Mouse (Mus musculus) MEL (cell line): ENCODE measurements at regions not wholly inside any gene's neighbourhood (a gene's known extent, or its start where the extent isn't known, plus 50 kb on each side); places are given as distances from the start of the nearest gene placed in this dataset.

ENCODE experiments used
- CTCF ChIP-seq, 3 experiments: IDR thresholded peaks in 2 of 3; conservative IDR thresholded peaks in 1 of 3; 2 replicates each; pipeline ENCODE4 v1.5.1; 2011 to 2012; ENCODE audit warnings: low read length in 3 of 3, low read depth in 2 of 3, mild to moderate bottlenecking in 2 of 3, improper control_type of control experiment in 1 of 3, inconsistent platforms in 1 of 3, mixed read lengths in 1 of 3, moderate library complexity in 1 of 3; ENCODE audit not compliant: control insufficient read depth in 1 of 3, insufficient read depth in 1 of 3, poor library complexity in 1 of 3, severe bottlenecking in 1 of 3
- GATA1 ChIP-seq: IDR thresholded peaks from 2 replicates; pipeline ENCODE4 v1.6.1; 2011; ENCODE audit warnings: low read depth, low read length, improper control_type of control experiment
- KAT2A ChIP-seq: conservative IDR thresholded peaks from 2 replicates; pipeline ENCODE4 v1.6.1; 2012; ENCODE audit warnings: low read depth, low read length, improper control_type of control experiment, inconsistent platforms
- MAFK ChIP-seq: IDR thresholded peaks from 2 replicates; pipeline ENCODE4 v1.6.1; 2011; ENCODE audit warnings: low read depth, mild to moderate bottlenecking, low read length, improper control_type of control experiment, borderline replicate concordance
- MXI1 ChIP-seq: IDR thresholded peaks from 2 replicates; pipeline ENCODE4 v1.6.1; 2011; ENCODE audit warnings: mild to moderate bottlenecking, low read depth, low read length, improper control_type of control experiment
- POLR2A ChIP-seq, 2 experiments: IDR thresholded peaks; 2 replicates each; pipeline ENCODE4 v1.6.1; 2011 to 2012; ENCODE audit warnings: low read length in 2 of 2, mild to moderate bottlenecking in 2 of 2, control low read depth in 1 of 2, improper control_type of control experiment in 1 of 2, low read depth in 1 of 2, moderate library complexity in 1 of 2; ENCODE audit not compliant: control insufficient read depth in 1 of 2, insufficient read depth in 1 of 2, poor library complexity in 1 of 2
- POLR2AphosphoS2 ChIP-seq: IDR thresholded peaks from 2 replicates; pipeline ENCODE4 v1.6.1; 2011; ENCODE audit warnings: low read length, improper control_type of control experiment
- USF1 ChIP-seq: IDR thresholded peaks from 2 replicates; pipeline ENCODE4 v1.6.1; 2014; ENCODE audit warnings: low read depth, mild to moderate bottlenecking, inconsistent platforms, low read length, improper control_type of control experiment, moderate library complexity
- ZMIZ1 ChIP-seq: IDR thresholded peaks from 2 replicates; pipeline ENCODE4 v1.6.1; 2012; ENCODE audit warnings: low read depth, mild to moderate bottlenecking, inconsistent platforms, low read length, improper control_type of control experiment, moderate library complexity

DNA sequence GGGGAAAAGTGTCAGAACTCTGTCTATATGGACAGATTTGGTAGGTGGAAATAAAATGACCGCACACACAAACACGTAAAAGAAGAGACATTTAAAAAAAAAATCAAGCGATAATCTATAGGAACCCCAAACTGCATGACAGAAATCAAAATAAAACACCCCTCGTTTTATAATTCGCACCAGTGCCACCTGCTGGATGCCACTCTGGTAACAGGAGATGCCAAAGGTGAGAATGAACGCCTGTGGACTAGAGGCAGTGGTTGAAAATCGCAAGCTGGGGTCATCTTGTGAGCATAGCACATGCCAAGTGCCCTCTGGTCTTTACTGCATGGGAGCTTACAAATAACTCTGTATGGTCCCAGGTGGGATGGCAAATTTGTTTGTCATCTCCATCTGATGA, 158.7 kb upstream of the Kazn start:
- TF ChIP-seq POLR2A (IDR thresholded peaks at IDR 0.05; ENCODE audit: control insufficient read depth in 1 of 2, insufficient read depth in 1 of 2, low read depth in 1 of 2, low read length in 2 of 2, poor library complexity in 1 of 2) (no peak), MXI1 (no peak), ZMIZ1 (no peak), CTCF (IDR thresholded peaks at IDR 0.05 in 2 of 3, conservative IDR thresholded peaks at IDR 0.05 in 1 of 3; ENCODE audit: control insufficient read depth in 1 of 3, insufficient read depth in 1 of 3, low read depth in 2 of 3, low read length in 3 of 3, poor library complexity in 1 of 3, severe bottlenecking in 1 of 3) (no peak), KAT2A (no peak), POLR2AphosphoS2 (no peak), GATA1 (no peak), MAFK (no peak), USF1 (no peak)
